Mouse (Mus musculus) lung, embryonic 15.5 days (tissue): ENCODE results near the gene Eno2. TPM values are rescaled to one million over a fixed set of nuclear protein-coding genes. Genes with fewer than 3 reads are reported as not detected.
A peak's percentile ranks its signal among the peaks of the same experiment; 100 is the strongest.

Experiments
- ATAC-seq: fragments of 200-750 bp; cut with Nextera tagmentation; 2 replicates; pipeline ENCODE4 v1.8.0; 2017; ENCODE audit warnings: moderate number of reproducible peaks, borderline replicate concordance; ENCODE audit not compliant: low FRiP score, low TSS enrichment; ENCODE audit errors: extremely low read depth
- H3K27ac ChIP-seq: fragments of 300-500 bp; sonication (generic); 2 replicates; pipeline ENCODE4 v1.5.1; 2015; ENCODE audit warnings: moderate library complexity, mild to moderate bottlenecking, inconsistent platforms
- H3K27me3 ChIP-seq: fragments of 300-500 bp; sonication (generic); 2 replicates; pipeline ENCODE4 v1.6.1; 2015; ENCODE audit warnings: inconsistent platforms
- H3K36me3 ChIP-seq: fragments of 300-500 bp; sonication (generic); 2 replicates; pipeline ENCODE4 v1.6.1; 2015; ENCODE audit warnings: inconsistent platforms
- H3K4me1 ChIP-seq: fragments of 300-500 bp; sonication (generic); 2 replicates; pipeline ENCODE4 v1.6.1; 2015; ENCODE audit warnings: inconsistent platforms
- H3K4me2 ChIP-seq: fragments of 300-500 bp; sonication (generic); 2 replicates; pipeline ENCODE4 v1.6.1; 2015; ENCODE audit warnings: inconsistent platforms, mild to moderate bottlenecking, moderate library complexity
- H3K4me3 ChIP-seq: fragments of 300-500 bp; sonication (generic); 2 replicates; pipeline ENCODE4 v1.5.1; 2015; ENCODE audit warnings: mild to moderate bottlenecking, inconsistent platforms
- H3K9ac ChIP-seq: fragments of 300-500 bp; sonication (generic); 2 replicates; pipeline ENCODE4 v1.6.1; 2015; ENCODE audit warnings: inconsistent platforms
- H3K9me3 ChIP-seq: fragments of 300-500 bp; sonication (generic); 2 replicates; pipeline ENCODE4 v1.6.1; 2016; ENCODE audit warnings: inconsistent platforms
- WGBS: fragments of 180-500 bp; shearing (Covaris S2); methylation state at CpG from one replicate; pipeline ENCODE4 v1.1.7; 2015; 5-methylcytosine and 5-hydroxymethylcytosine counted together
- microRNA counts: library from miRNA; unstranded; fragments of <30 nt; microRNA quantifications from one replicate; lab custom pipeline; 2016
- microRNA-seq: library from miRNA; unstranded; fragments of <30 nt; microRNA quantifications from one replicate; pipeline ENCODE4, GENCODE M21; 2016
- polyA plus RNA-seq: library from polyadenylated mRNA; unstranded; fragments of >200 nt; fragmentation: Nextera tagmentation; extraction: Ambion mirVana; gene quantifications from 2 replicates; pipeline ENCODE4 v1.2.1, GENCODE M21; 2015

The Eno2 gene
- polyA plus RNA-seq, 1 experiment from 2014 or later = 3.4 TPM

DNA sequence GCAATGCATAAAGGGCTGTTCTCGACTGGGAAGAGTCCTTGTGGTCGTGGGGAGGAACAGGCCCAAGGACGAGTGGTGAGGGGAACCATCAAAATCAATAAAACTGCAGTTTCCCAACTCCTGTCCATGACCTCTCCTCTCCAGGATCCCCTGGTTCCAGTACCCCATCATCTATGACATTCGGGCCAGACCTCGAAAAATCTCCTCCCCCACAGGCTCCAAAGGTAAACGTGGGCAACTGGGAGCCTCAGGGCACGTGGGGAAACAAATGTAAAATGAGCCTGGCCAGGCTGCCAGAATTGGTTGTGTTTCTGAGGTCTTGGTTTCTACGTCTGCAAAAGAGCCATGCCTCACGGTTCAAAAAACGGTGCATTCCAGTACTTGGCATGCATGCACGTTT is 56.6 kb downstream of the Eno2 start:
- Histone ChIP-seq H3K9ac (peak overlapping the region; percentile 84), H3K27me3 (no peaks in the 10 kb centered on the region), H3K9me3 (no peaks in the 10 kb centered on the region), H3K4me2 (peak overlapping the region; percentile 90), H3K27ac (peak overlapping the region; percentile 74), H3K4me3 (peak overlapping the region; percentile 82), H3K36me3 (peaks cover 41% of the 10 kb centered on the region), H3K4me1 (peaks cover 45% of the 10 kb centered on the region)
- 5% methylated on average over 11 of the region's 11 CpGs for WGBS
- no peak for ATAC-seq

DNA sequence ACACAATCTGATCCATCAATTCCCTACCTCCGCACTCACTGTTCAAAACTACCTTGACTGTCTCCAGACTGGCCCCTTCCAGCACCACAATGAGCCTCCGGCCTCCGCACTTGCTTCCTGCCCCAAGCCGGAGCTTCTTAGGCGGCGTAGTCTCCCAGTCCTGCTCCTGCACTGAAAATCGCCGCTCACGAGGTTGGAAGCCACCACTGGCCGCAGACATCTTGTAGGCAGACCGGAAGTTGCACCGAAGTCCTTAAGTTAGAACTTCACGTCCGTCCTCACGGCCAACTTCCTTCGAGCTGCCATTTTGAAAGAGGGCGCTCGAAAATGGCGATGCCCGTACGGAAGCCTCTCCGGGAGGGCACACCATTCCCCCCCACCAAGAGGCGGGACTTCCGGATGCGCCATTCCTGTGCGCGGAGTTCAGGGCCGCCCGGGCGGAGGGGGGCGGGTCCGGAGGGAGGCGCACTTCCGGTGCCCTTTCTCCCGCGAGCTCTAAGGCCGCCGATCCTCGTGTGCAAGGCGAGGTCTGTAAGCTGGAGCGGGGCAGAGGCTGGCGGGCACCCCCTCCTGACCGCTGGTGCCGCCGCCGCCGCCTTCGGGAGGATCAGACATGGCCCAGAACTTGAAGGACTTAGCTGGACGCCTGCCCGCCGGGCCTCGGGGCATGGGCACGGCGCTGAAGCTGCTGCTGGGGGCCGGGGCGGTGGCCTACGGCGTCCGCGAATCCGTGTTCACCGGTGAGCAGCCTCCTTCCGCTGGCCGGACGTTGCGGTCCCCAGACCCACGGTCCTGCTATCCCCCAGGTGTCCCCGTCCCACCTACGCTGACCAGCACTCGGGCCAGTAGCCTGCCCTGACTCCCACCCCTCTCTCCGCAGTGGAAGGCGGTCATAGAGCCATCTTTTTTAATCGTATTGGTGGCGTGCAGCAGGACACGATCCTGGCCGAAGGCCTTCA is 57.4 kb downstream of the Eno2 start, which contains the start of the genes Emg1 and Phb2:
Gene Emg1 (minus strand): TSS at position 355 of the 959 bp plus-strand sequence.
Gene Phb2 (plus strand): TSS at position 513 of the 959 bp plus-strand sequence.
- under 1% methylated on average over 66 of the region's 76 CpGs for WGBS
- ATAC-seq = peak; percentile 97
- peak within 1 kb of the TSS; percentile 74 for H3K27ac ChIP-seq
- peak within 1 kb of the TSS; percentile 84 for H3K9ac ChIP-seq
- H3K27me3 ChIP-seq = no peaks in the 10 kb centered on the region
- H3K4me1 ChIP-seq = peaks cover 45% of the 10 kb centered on the region
- H3K36me3 ChIP-seq = peaks cover 41% of the 10 kb centered on the region
- peak within 1 kb of the TSS; percentile 82 for H3K4me3 ChIP-seq
- H3K4me2 ChIP-seq = peak within 1 kb of the TSS; percentile 90
- no peaks in the 10 kb centered on the region for H3K9me3 ChIP-seq

MicroRNAs encoded within 50 kb of the gene (microRNA counts, 519-probe panel; counts per million panel counts)
- microRNA mmu-miR-141 (lab: Ali Mortazavi, UCI) (2,674 counts per million, percentile 66 among the panel's probes with 10 or more counts), microRNA mmu-miR-200c (lab: Ali Mortazavi, UCI) (3,494 counts per million, percentile 92 among the panel's probes with 10 or more counts)

Small RNA genes lying within 50 kb of the gene (microRNA-seq; reads per million reads assigned to microRNA genes)
- 1,755 reads per million, percentile 81 among the genes with 10 or more reads in this experiment for gene Mir141
- 12,999 reads per million, percentile 96 among the genes with 10 or more reads in this experiment for gene Mir200c

Other genes starting within 250 kb of the Eno2 start
- gene C1s1, start 227.3 kb downstream of the Eno2 start, polyA plus RNA-seq = 2.6 and 3.6 TPM in 2 replicates
- gene C1rb, start 199.4 kb downstream of the Eno2 start, polyA plus RNA-seq = not detected in 2 replicates
- gene C1s2, start 133.6 kb downstream of the Eno2 start, polyA plus RNA-seq = 0.07 TPM in 1 of 2 replicates, not detected in the other
- 56.8 and 61.9 TPM in 2 replicates for gene Lpcat3, start 106.6 kb downstream of the Eno2 start, polyA plus RNA-seq
- 199 and 200 TPM in 2 replicates for gene Emg1, start 57.5 kb downstream of the Eno2 start, polyA plus RNA-seq
- gene Phb2, start 57.3 kb downstream of the Eno2 start, polyA plus RNA-seq = 327 and 340 TPM in 2 replicates
- gene Ptpn6, start 31.0 kb downstream of the Eno2 start, polyA plus RNA-seq = 17.3 and 24.3 TPM in 2 replicates
- gene Grcc10, start 28.3 kb downstream of the Eno2 start, polyA plus RNA-seq = 406 and 416 TPM in 2 replicates
- gene Gm45234, start 13.7 kb downstream of the Eno2 start, polyA plus RNA-seq = not detected in 2 replicates
- gene Atn1, start 13.1 kb downstream of the Eno2 start, polyA plus RNA-seq = 15.6 and 16.1 TPM in 2 replicates
- gene Lrrc23, start 10.1 kb upstream of the Eno2 start, polyA plus RNA-seq = 11.7 and 13.7 TPM in 2 replicates
- 11.6 and 12.7 TPM in 2 replicates for gene Spsb2, start 39.0 kb upstream of the Eno2 start, polyA plus RNA-seq
- gene Tpi1, start 44.6 kb upstream of the Eno2 start, polyA plus RNA-seq = 712 and 746 TPM in 2 replicates
- gene Usp5, start 59.8 kb upstream of the Eno2 start, polyA plus RNA-seq = 149 and 152 TPM in 2 replicates
- 188 and 197 TPM in 2 replicates for gene Cdca3, start 59.9 kb upstream of the Eno2 start, polyA plus RNA-seq
- gene Gnb3, start 70.6 kb upstream of the Eno2 start, polyA plus RNA-seq = 0.38 and 1.1 TPM in 2 replicates
- 23.9 and 26.9 TPM in 2 replicates for gene P3h3, start 88.1 kb upstream of the Eno2 start, polyA plus RNA-seq
- gene Gpr162, start 94.3 kb upstream of the Eno2 start, polyA plus RNA-seq = 0.54 and 0.59 TPM in 2 replicates
- gene Cd4, start 118.5 kb upstream of the Eno2 start, polyA plus RNA-seq = 0.08 and 0.26 TPM in 2 replicates
- gene Lag3, start 142.0 kb upstream of the Eno2 start, polyA plus RNA-seq = 2.3 TPM in 2 replicates
- 454 and 458 TPM in 2 replicates for gene Ptms, start 150.4 kb upstream of the Eno2 start, polyA plus RNA-seq
- 378 and 389 TPM in 2 replicates for gene Mlf2, start 161.7 kb upstream of the Eno2 start, polyA plus RNA-seq
- gene Cops7a, start 195.9 kb upstream of the Eno2 start, polyA plus RNA-seq = 142 and 151 TPM in 2 replicates
- gene Pianp, start 227.0 kb upstream of the Eno2 start, polyA plus RNA-seq = 0.74 and 0.96 TPM in 2 replicates
- gene Zfp384, start 239.5 kb upstream of the Eno2 start, polyA plus RNA-seq = 21.3 and 24.4 TPM in 2 replicates